Mouse (Mus musculus) MEL-GATA-1-ER (cell line): ENCODE data around the gene Rasa1.

ENCODE experiments used
- DNase-seq: peaks from one replicate; pipeline ENCODE4 v3.0.0-alpha.2; 2012; ENCODE audit warnings: low read depth; ENCODE audit errors: extremely low read depth

Gene Rasa1

GRCm38 (mm10) chr13:85288843-85289713, at the start of gene Rasa1:
Rasa1 (minus strand) TSS chr13:85289130.
- DNase-seq = peak; percentile 74

DNA sequence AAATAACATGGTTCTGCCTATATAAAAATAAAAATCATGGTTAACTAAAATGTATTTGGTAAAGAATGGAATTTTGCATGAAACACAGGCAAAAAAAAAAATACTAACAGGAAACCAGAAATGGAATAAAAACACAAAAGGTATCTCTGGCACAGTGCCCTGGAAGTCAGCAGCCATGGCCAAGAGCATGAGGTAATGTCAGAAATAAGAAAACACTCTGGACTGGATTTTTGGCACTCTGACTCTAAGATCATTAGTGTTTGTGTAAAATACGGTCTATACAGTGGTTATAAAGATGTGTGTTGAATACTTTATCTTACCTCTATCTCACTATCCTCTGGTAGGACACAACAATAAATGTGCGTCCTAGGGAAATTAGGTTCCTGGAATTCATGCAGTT, 22.6 kb upstream of the Rasa1 start:
- no peak for DNase-seq

- no peak for DNase-seq
Measured at GRCm38 (mm10) chr13:85310968-85311367, 22.0 kb upstream of the Rasa1 start.

GRCm38 (mm10) chr13:85310483-85310882, 21.6 kb upstream of the Rasa1 start:
- DNase-seq = no peak

- DNase-seq = no peak
Measured at GRCm38 (mm10) chr13:85306039-85306438, 17.1 kb upstream of the Rasa1 start.

GRCm38 (mm10) chr13:85290651-85291050, 1.7 kb upstream of the Rasa1 start:
- DNase-seq = no peak

DNA sequence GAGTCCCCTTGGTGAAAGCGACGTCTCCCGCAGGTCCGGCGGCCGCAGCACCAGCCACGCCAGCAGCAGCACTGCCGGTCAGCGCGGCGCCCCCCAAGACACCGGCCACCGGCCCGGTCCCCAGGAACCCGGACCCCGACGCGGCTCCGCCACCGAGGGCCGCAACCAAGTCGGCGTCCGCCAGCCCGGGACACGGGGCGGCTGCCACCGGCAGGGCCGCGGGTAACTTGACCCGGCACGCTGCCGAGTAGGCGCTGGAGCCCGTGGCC, 422 bp downstream of the Rasa1 start:
- no peak for DNase-seq

GRCm38 (mm10) chr13:85287876-85288573, 905 bp downstream of the Rasa1 start:
- peak; percentile 42 for DNase-seq

GRCm38 (mm10) chr13:85282626-85283025, 6.3 kb downstream of the Rasa1 start:
- DNase-seq = no peak

DNA sequence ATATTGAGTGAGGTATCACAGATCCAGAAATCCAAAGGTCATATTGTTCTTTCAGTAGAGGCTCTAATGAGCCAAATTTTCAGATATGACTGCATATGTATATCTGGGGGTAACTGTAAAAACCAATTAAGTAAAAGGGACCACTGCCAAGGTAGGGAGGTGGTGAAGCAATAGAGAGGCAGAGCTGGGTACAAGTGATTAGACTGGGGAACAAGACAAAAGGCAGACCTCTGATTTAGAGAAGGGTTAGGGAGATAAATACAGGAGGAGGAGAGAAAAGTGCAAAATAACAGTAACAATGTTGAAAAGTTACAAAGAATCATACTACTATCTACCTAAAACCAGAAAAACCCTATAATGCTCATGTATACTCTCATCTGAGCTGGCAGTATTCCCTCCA, 10.0 kb downstream of the Rasa1 start:
- no peak for DNase-seq

- no peak for DNase-seq
Measured at GRCm38 (mm10) chr13:85274572-85274971, 14.4 kb downstream of the Rasa1 start.

DNA sequence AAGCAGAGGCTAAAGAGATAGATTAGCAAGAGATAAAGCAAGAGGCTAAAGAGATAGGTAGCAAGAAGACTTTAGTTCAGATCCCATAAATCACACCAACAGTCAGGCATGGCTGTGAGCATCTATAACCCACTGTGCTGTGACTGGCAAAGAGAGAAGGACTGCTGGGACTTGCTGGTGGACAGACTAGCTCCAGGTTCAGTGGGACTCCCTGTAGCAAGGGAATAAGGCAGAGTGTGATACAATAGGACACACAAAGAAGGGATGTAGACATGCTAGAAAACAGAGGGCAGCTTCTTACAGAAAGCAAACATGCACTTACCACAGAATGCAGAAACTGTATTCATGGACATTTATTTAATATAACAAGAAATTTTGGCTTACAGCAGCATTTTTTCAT, 15.1 kb downstream of the Rasa1 start:
- DNase-seq = no peak

DNA sequence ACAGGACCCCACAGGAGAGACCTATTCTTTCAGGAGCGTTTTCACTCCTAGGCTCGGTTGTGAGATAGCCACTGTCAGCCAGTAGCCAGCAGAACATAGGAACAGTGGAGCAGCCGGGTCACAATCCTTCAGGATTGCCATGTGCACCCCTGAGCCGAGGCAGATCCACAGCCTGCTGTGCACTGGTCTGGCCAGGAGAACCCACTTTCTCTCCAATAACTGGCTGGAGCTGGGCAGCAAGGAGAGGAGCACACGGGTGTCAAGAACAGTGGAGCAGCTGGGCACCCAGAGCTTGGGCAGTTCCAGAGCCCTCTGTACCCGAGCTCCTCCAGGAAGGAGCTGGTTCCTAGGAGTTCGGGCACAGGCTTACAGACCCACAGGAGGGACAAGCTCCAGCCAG, 50.2 kb downstream of the Rasa1 start:
- DNase-seq = no peak

GRCm38 (mm10) chr13:85218656-85219055, 70.3 kb downstream of the Rasa1 start:
- DNase-seq = no peak

- DNase-seq = no peak
Measured at GRCm38 (mm10) chr13:85210353-85210752, 78.6 kb downstream of the Rasa1 start.

- no peak for DNase-seq
Measured at GRCm38 (mm10) chr13:85208656-85209055, 80.3 kb downstream of the Rasa1 start.

DNA sequence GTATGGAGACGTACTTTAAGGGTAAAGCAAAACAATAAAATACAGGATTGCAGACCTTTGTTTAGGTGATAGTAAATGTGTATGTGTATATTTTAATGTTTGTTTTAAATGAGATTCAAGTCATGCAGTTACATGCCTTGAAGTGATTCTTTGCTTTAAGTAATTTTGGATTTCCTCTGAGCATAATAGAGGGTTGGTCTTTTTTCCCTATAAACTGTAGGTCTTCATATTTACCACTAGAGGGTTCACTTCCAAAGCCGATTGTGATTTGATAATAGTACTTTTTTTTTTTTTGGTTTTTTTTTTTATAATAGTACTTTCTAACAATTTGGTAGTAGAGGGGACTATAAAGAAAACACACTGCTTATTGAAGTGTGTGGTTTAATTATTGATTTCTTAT, 81.4 kb downstream of the Rasa1 start:
- no peak for DNase-seq

DNA sequence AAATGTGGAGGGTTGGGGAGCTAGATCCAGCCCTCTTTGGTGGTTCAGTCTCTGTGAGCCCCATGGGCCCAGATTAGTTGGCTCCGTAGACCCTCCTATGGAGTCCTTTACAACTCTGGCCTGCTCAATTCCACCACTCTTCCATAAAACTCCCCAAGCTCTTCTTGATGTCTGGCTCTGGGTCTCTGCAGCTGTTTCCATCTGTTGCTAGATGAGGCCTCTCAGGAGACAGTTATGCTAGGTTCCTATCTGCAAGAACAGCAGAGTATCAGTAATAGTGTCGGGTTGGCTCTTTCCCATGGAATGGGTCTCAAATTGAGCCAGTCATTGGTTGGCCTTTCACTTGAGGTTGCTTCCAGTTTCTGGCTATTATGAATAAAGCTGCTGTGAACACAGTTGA, 97.7 kb downstream of the Rasa1 start:
- no peak for DNase-seq

DNA sequence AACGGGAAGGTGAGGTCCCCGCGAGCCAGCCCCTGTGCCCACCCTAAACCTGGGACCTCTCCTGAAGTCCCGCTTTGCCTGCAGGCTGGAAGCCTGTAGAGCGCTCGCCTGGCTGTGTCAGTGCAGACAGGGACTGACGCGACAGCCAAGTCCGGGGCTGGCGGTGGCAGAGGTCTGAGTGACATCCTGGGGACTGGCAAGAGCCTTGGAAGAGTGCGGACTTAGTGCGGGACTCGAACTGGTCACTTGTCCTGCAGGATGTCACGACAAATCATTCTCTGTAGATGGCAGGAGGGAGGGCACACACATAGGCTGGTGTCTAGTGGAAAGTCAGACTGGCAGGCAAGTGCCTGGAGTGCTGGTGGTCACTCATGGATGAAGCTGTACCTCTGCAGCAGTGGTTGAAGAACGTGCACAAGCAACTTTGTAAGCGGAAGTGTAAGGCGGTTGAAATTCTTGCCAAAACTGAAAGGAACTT, 99.2 kb downstream of the Rasa1 start:
- DNase-seq = peak; percentile 56

DNA sequence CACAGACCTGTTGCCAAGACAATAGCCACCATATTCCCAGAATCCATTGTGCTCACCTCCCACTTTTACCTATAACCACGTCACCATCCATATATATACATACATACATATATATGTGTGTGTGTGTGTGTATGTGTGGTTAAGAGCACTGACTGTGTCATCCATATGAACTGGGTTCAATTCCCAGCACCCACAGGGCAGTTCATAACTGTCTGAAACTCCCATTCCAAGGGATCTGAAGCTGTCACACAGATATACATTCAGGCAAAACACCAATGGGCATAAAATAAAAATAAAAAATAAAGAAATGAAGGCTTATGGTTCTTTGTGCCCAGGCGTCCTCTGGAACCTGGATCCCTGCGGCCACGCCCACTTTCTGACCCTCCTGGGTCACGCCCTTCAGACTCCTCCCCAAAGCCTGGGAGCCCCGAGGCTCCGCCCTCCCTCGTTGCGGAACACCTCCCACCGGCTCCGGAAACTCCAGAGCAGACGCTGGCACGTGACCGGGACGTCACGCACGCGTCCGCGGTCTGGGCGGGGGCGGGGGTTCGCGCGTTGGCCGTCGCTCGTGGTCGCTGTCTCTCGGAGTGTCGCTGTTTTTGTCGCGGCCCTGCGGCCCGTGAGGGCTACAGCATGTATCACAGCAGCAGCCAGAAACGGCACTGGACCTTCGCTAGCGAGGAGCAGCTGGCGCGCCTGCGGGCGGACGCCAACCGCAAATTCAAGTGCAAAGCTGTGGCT, 99.9 kb downstream of the Rasa1 start, which contains the start of gene Ccnh:
Ccnh (plus strand) TSS at position 506 of the 741 bp plus-strand sequence.
- peak; percentile 62 for DNase-seq
